Mouse (Mus musculus) thymus, adult 2 months (tissue): ENCODE results near the gene Adamts7.

Experiments
- CTCF ChIP-seq: fragments of 200-500 bp; IDR thresholded peaks from 2 replicates; pipeline ENCODE4 v1.5.1; 2012; ENCODE audit warnings: mild to moderate bottlenecking, control low read depth, low read length, moderate library complexity, borderline replicate concordance; ENCODE audit not compliant: control insufficient read depth, poor library complexity, insufficient read depth; ENCODE audit errors: extremely low read depth
- POLR2A ChIP-seq: fragments of 200-500 bp; IDR thresholded peaks from 2 replicates; pipeline ENCODE4 v1.6.1; 2012; ENCODE audit warnings: mild to moderate bottlenecking, low read length, control low read depth, moderate library complexity; ENCODE audit not compliant: control insufficient read depth, poor library complexity, insufficient read depth; ENCODE audit errors: extremely low read depth

GRCm38 (mm10) chr9:90241041-90241440 lies 78.2 kb downstream of the Adamts7 start:
- TF ChIP-seq POLR2A (no peak), CTCF (no peak)
